Comparison of ENCODE assay signal across 9 mouse cellular contexts in genomic region chr5:35280783-35281165, GRCm38 (mm10). TPM values are rescaled to one million over a fixed set of nuclear protein-coding genes. Genes with fewer than 3 reads are reported as not detected.
DNase-seq lines count a peak whose midpoint lies in the region; ATAC-seq and TF ChIP-seq lines count a peak whose summit lies in the region.
"Had no signal": no experiment of that assay in that cellular context is flagged by ENCODE, and none has a peak within 500 bp of the region (broad histone marks: within the 10 kb centered on the region; RNA-seq: fewer than 3 reads in every experiment).

No protein-coding gene starts in this region.

- WGBS in lung, embryonic 14.5 days: 3% methylated on average over 40 of the region's 40 CpGs
- 6% methylated on average over 40 of the region's 40 CpGs for WGBS in hindbrain, embryonic 14.5 days
- 6% methylated on average over 40 of the region's 40 CpGs for WGBS in neural tube, embryonic 11.5 days

- no peak overlapping the region for H3K9ac ChIP-seq in lung, embryonic 14.5 days
- H3K9ac ChIP-seq in hindbrain, embryonic 14.5 days: no peak overlapping the region
- H3K9ac ChIP-seq in neural tube, embryonic 11.5 days (ENCODE audit: low read length): no peak overlapping the region

- H3K27ac ChIP-seq in lung, embryonic 14.5 days (ENCODE audit: low read depth): no peak overlapping the region
- H3K27ac ChIP-seq in hindbrain, embryonic 14.5 days: no peak overlapping the region
- no peak overlapping the region for H3K27ac ChIP-seq in neural tube, embryonic 11.5 days (ENCODE audit: low read depth, low read length)

- peak; percentile 17; the same call in 1 of the 2 replicates for TF ChIP-seq CTCF in lung, embryonic 14.5 days (IDR thresholded peaks at IDR 0.05; ENCODE audit: low read depth)

- H3K36me3 ChIP-seq in lung, embryonic 14.5 days (ENCODE audit: insufficient read depth): no peaks in the 10 kb centered on the region
- H3K36me3 ChIP-seq in hindbrain, embryonic 14.5 days (replicated peaks; ENCODE audit: control insufficient read depth, insufficient read depth): no peaks in the 10 kb centered on the region
- no peaks in the 10 kb centered on the region for H3K36me3 ChIP-seq in neural tube, embryonic 11.5 days (ENCODE audit: control insufficient read depth, insufficient read depth, low read length)

- ATAC-seq in lung, embryonic 14.5 days (ENCODE audit: insufficient read depth): no peak
- peak; percentile 26; the same call in 1 of the 2 replicates for ATAC-seq in hindbrain, embryonic 14.5 days (ENCODE audit: low FRiP score)
- ATAC-seq in neural tube, embryonic 11.5 days (ENCODE audit: insufficient read depth, low FRiP score, low TSS enrichment): no peak

- DNase-seq in cerebellum, postnatal 10 days: peak; percentile 66 to 70
- DNase-seq in cerebellum, adult 9-11 months: no peak
- peak; percentile 5 for DNase-seq in lung, embryonic 14.5 days
- no peak for DNase-seq in lung, adult 18-20 months
- no peak for DNase-seq in hindbrain, embryonic 14.5 days (ENCODE audit: low spot score)
- DNase-seq in neural tube, embryonic 11.5 days (ENCODE audit: low spot score): peak; percentile 32
- no peak for DNase-seq in adrenal gland, postnatal 14 days
- no peak for DNase-seq in gastrocnemius, postnatal 36 days

- peak overlapping the region; percentile 48 for H3K4me3 ChIP-seq in lung, embryonic 14.5 days (ENCODE audit: low read depth, low read length)
- H3K4me3 ChIP-seq in hindbrain, embryonic 14.5 days (replicated peaks; ENCODE audit: low read length): peak overlapping the region; percentile 48
- H3K4me3 ChIP-seq in neural tube, embryonic 11.5 days (ENCODE audit: low read depth, low read length): no peak overlapping the region

- H3K4me2 ChIP-seq in lung, embryonic 14.5 days: peak overlapping the region; percentile 45
- peak overlapping the region; percentile 90 for H3K4me2 ChIP-seq in hindbrain, embryonic 14.5 days (replicated peaks)
- H3K4me2 ChIP-seq in neural tube, embryonic 11.5 days (ENCODE audit: low read depth): peak overlapping the region; percentile 19; the same call in 1 of the 2 replicates

- H3K27me3 ChIP-seq in lung, embryonic 14.5 days (ENCODE audit: insufficient read depth, low read length): peaks cover 76% of the 10 kb centered on the region
- peaks cover 67% of the 10 kb centered on the region for H3K27me3 ChIP-seq in hindbrain, embryonic 14.5 days (ENCODE audit: control insufficient read depth, insufficient read depth, low read length)
- H3K27me3 ChIP-seq in neural tube, embryonic 11.5 days (ENCODE audit: control insufficient read depth, insufficient read depth, low read length): peaks cover 62% of the 10 kb centered on the region

- intact Hi-C loops in gastrocnemius, postnatal 36 days (cut with DNase I): no loop called here

- no peaks in the 10 kb centered on the region for H3K4me1 ChIP-seq in lung, embryonic 14.5 days (ENCODE audit: insufficient read depth)
- peaks cover 3% of the 10 kb centered on the region; the same call in 1 of the 2 replicates for H3K4me1 ChIP-seq in hindbrain, embryonic 14.5 days (replicated peaks; ENCODE audit: control insufficient read depth, insufficient read depth, low read length)
- H3K4me1 ChIP-seq in neural tube, embryonic 11.5 days (ENCODE audit: control insufficient read depth, insufficient read depth, low read length): 0 out of 2 replicates have a peak, but pooled peaks cover 4% of the 10 kb centered on the region

- no peaks in the 10 kb centered on the region for H3K9me3 ChIP-seq in lung, embryonic 14.5 days (ENCODE audit: low read depth, low read length)
- H3K9me3 ChIP-seq in hindbrain, embryonic 14.5 days (ENCODE audit: control insufficient read depth, low read length): no peaks in the 10 kb centered on the region
- H3K9me3 ChIP-seq in neural tube, embryonic 11.5 days (ENCODE audit: control insufficient read depth, low read length): no peaks in the 10 kb centered on the region

RNA-seq across cellular contexts. Expression of gene Adra2c, which starts 2.7 kb away (rescaled TPM):
- polyA plus RNA-seq in lung, embryonic 14.5 days (2014; fragmentation: Nextera tagmentation; extraction: Ambion mirVana): not detected in 2 replicates
- 0.67 and 1.1 TPM in 2 replicates for polyA plus RNA-seq in hindbrain, embryonic 14.5 days (2014; fragmentation: Nextera tagmentation; extraction: Ambion mirVana)
- 0.22 and 0.28 TPM in 2 replicates for polyA plus RNA-seq in neural tube, embryonic 11.5 days (2014; fragmentation: Nextera tagmentation; extraction: Ambion mirVana)
- 0.30 and 0.83 TPM in 2 replicates for total RNA-seq in adrenal gland, postnatal 14 days (2021)
- under 1 TPM; 0.17 to 0.28 TPM for total RNA-seq in gastrocnemius, postnatal 36 days (2021)
- total RNA-seq: hematopoietic stem cell, adult 5-6 weeks had no signal

Comparison
In these comparisons a context has a peak if more than half of its experiments do, and no peak if none do; other contexts are left out.
1. DNase-seq: peak in cerebellum, postnatal 10 days (2 of 2), lung, embryonic 14.5 days (single experiment) and neural tube, embryonic 11.5 days (single experiment); none in cerebellum, adult 9-11 months (single experiment), lung, adult 18-20 months (0 of 2), hindbrain, embryonic 14.5 days (single experiment), adrenal gland, postnatal 14 days (single experiment) and gastrocnemius, postnatal 36 days (0 of 2).
2. H3K4me2 ChIP-seq: peak in every context shown above with its lines; median percentile 90 in hindbrain, embryonic 14.5 days; 45 in lung, embryonic 14.5 days; 19 in neural tube, embryonic 11.5 days.